Mouse (Mus musculus) neutrophil, adult 59 days (primary cell): ENCODE data around the gene Ugt3a1. TPM values are rescaled to one million over a fixed set of nuclear protein-coding genes. Genes with fewer than 3 reads are reported as not detected.

Experiments used
- total RNA-seq, 2 experiments: library from RNA; stranded (reverse); gene quantifications; 1 replicate in 1 of 2; 2 replicates in 1 of 2; pipeline ENCODE4 v1.2.4; 2023

The Ugt3a1 gene
- total RNA-seq: not detected

GRCm38 (mm10) chr15:9276838-9277295, at the start of gene Ugt3a1:
Ugt3a1 (plus strand) TSS chr15:9276888.

GRCm38 (mm10) chr15:9335341-9335740, 58.7 kb downstream of the Ugt3a1 start, which contains the start of gene Ugt3a2:
Ugt3a2 (plus strand) TSS chr15:9335550.

Other genes starting within 250 kb of the Ugt3a1 start
- 10 to 100 TPM; 27.6 to 34.0 TPM for gene Nadk2, start 205.6 kb upstream of the Ugt3a1 start, total RNA-seq
- gene Lmbrd2, start 136.3 kb upstream of the Ugt3a1 start, total RNA-seq: 10 to 100 TPM in 1 of 2 experiments, 1 to 10 TPM in 1; 6.3 to 12.1 TPM
- 1 to 10 TPM; 5.8 to 6.8 TPM for gene Skp2, start 121.5 kb upstream of the Ugt3a1 start, total RNA-seq
- gene Ugt3a2, start 58.7 kb downstream of the Ugt3a1 start, total RNA-seq: not detected
- gene Capsl, start 159.1 kb downstream of the Ugt3a1 start, total RNA-seq: under 1 TPM in 1 of 2 experiments, not detected in 1; 0.42 TPM